Mouse (Mus musculus): ENCODE measurements around the gene Igsf3.
"Not testable (repeated sequence)": the region's sequence is repeated elsewhere in the genome, so short reads cannot be mapped to it uniquely, and the experiment has no call there.

The Igsf3 gene

GRCm38 (mm10) chr3:101406097-101406496 lies 29.2 kb downstream of the Igsf3 start:
- DNase-seq, result no peak

- no peak for DNase-seq
Measured at GRCm38 (mm10) chr3:101407568-101407967, 30.7 kb downstream of the Igsf3 start.

- DNase-seq, result no peak
Measured at GRCm38 (mm10) chr3:101408953-101409750, 32.3 kb downstream of the Igsf3 start.

- no peak for DNase-seq
Measured at GRCm38 (mm10) chr3:101410202-101410601, 33.3 kb downstream of the Igsf3 start.

GRCm38 (mm10) chr3:101410745-101411144 lies 33.9 kb downstream of the Igsf3 start:
- no peak for DNase-seq

- DNase-seq, result no peak
Measured at GRCm38 (mm10) chr3:101411626-101412025, 34.7 kb downstream of the Igsf3 start.

- DNase-seq, result no peak
Measured at GRCm38 (mm10) chr3:101412115-101412514, 35.2 kb downstream of the Igsf3 start.

- not testable (repeated sequence) for DNase-seq
Measured at GRCm38 (mm10) chr3:101413013-101413412, 36.1 kb downstream of the Igsf3 start.

GRCm38 (mm10) chr3:101418740-101419652 lies 42.1 kb downstream of the Igsf3 start:
- DNase-seq, result no peak

GRCm38 (mm10) chr3:101419653-101419994 lies 42.7 kb downstream of the Igsf3 start:
- DNase-seq, result no peak

GRCm38 (mm10) chr3:101423188-101423587 lies 46.3 kb downstream of the Igsf3 start:
- DNase-seq, result no peak

GRCm38 (mm10) chr3:101424295-101424885 lies 47.5 kb downstream of the Igsf3 start:
- DNase-seq, result no peak

- no peak for DNase-seq
Measured at GRCm38 (mm10) chr3:101429982-101430754, 53.3 kb downstream of the Igsf3 start.

GRCm38 (mm10) chr3:101430755-101431115 lies 53.9 kb downstream of the Igsf3 start:
- DNase-seq, result no peak

- no peak for DNase-seq
Measured at GRCm38 (mm10) chr3:101435672-101436071, 58.8 kb downstream of the Igsf3 start.

GRCm38 (mm10) chr3:101436469-101436868 lies 59.6 kb downstream of the Igsf3 start:
- DNase-seq, result no peak

GRCm38 (mm10) chr3:101437021-101437563 lies 60.2 kb downstream of the Igsf3 start:
- no peak for DNase-seq

GRCm38 (mm10) chr3:101443265-101443881 lies 66.5 kb downstream of the Igsf3 start:
- DNase-seq, result no peak

- DNase-seq, result no peak
Measured at GRCm38 (mm10) chr3:101444437-101444836, 67.6 kb downstream of the Igsf3 start.

GRCm38 (mm10) chr3:101447239-101447638 lies 70.4 kb downstream of the Igsf3 start:
- no peak for DNase-seq

- DNase-seq, result no peak
Measured at GRCm38 (mm10) chr3:101448765-101449164, 71.9 kb downstream of the Igsf3 start.
